Mouse (Mus musculus) spleen, adult 2 months (tissue): ENCODE data around the gene Wfs1.

ENCODE experiments used
- CTCF ChIP-seq: fragments of 200-500 bp; IDR thresholded peaks from 2 replicates; pipeline ENCODE4 v1.5.1; 2011; ENCODE audit warnings: mild to moderate bottlenecking, inconsistent platforms; ENCODE audit not compliant: insufficient read depth, insufficient read length, insufficient replicate concordance; ENCODE audit errors: extremely low read depth
- POLR2A ChIP-seq: fragments of 200-500 bp; IDR thresholded peaks from 2 replicates; pipeline ENCODE4 v1.6.1; 2011; ENCODE audit warnings: low read depth, low read length, inconsistent platforms

- TF ChIP-seq CTCF (no peak), POLR2A (no peak)
Measured at GRCm38 (mm10) chr5:36975336-36975735, 13.7 kb downstream of the Wfs1 start.
